Mouse (Mus musculus) ES-E14 (cell line): ENCODE data around the gene Gm42957. TPM values are rescaled to one million over a fixed set of nuclear protein-coding genes. Genes with fewer than 3 reads are reported as not detected.

Experiments
- DNase-seq: peaks from one replicate; pipeline ENCODE4 v3.0.0-alpha.2; 2013; ENCODE audit warnings: low read depth, low spot score
- H3K27ac ChIP-seq: 2 replicates; pipeline ENCODE4 v1.5.1; 2012; ENCODE audit warnings: low read depth, mild to moderate bottlenecking, low read length, moderate library complexity, mixed read lengths; ENCODE audit not compliant: poor library complexity, insufficient read depth, severe bottlenecking
- H3K36me3 ChIP-seq: 2 replicates; pipeline ENCODE4 v1.6.1; 2012; ENCODE audit warnings: mild to moderate bottlenecking, low read length, moderate library complexity, mixed read lengths; ENCODE audit not compliant: control insufficient read depth, poor library complexity, insufficient read depth, severe bottlenecking
- H3K4me1 ChIP-seq, 2 experiments: fragments of 150-350 bp in 1 of 2; sonication (generic) in 1 of 2; 2 replicates each; pipeline ENCODE4 v1.6.1; 2012; ENCODE audit warnings: low read length in 2 of 2, mild to moderate bottlenecking in 1 of 2, mixed read lengths in 1 of 2; ENCODE audit not compliant: control insufficient read depth in 2 of 2, insufficient read depth in 2 of 2, poor library complexity in 1 of 2
- H3K4me3 ChIP-seq, 2 experiments: fragments of 150-350 bp in 1 of 2; sonication (generic) in 1 of 2; 2 replicates each; pipeline ENCODE4 v1.5.1; 2012; ENCODE audit warnings: low read length in 2 of 2, low read depth in 1 of 2, mild to moderate bottlenecking in 1 of 2, mixed read lengths in 1 of 2; ENCODE audit not compliant: insufficient read depth in 1 of 2, poor library complexity in 1 of 2, severe bottlenecking in 1 of 2
- H3K9ac ChIP-seq: 2 replicates; pipeline ENCODE4 v1.6.1; 2012; ENCODE audit warnings: low read depth, mild to moderate bottlenecking, low read length, mixed read lengths; ENCODE audit not compliant: poor library complexity, insufficient read depth, severe bottlenecking
- H3K9me3 ChIP-seq: fragments of 150-350 bp; sonication (generic); 2 replicates; pipeline ENCODE4 v1.6.1; 2012; ENCODE audit warnings: low read depth, mild to moderate bottlenecking, low read length; ENCODE audit not compliant: control insufficient read depth, insufficient read depth
- CHD2 ChIP-seq: IDR thresholded peaks from 2 replicates; pipeline ENCODE4 v1.6.1; 2014; ENCODE audit warnings: mild to moderate bottlenecking, low read depth, low read length, inconsistent platforms
- HCFC1 ChIP-seq: IDR thresholded peaks from 2 replicates; pipeline ENCODE4 v1.6.1; 2012; ENCODE audit warnings: low read length, inconsistent platforms, borderline replicate concordance; ENCODE audit not compliant: insufficient read depth
- MAFK ChIP-seq: IDR thresholded peaks from 2 replicates; pipeline ENCODE4 v1.6.1; 2014; ENCODE audit warnings: mild to moderate bottlenecking, low read depth, low read length, inconsistent platforms; ENCODE audit not compliant: insufficient read depth
- ZC3H11A ChIP-seq: IDR thresholded peaks from 2 replicates; pipeline ENCODE4 v1.6.1; 2012; ENCODE audit warnings: low read depth, mild to moderate bottlenecking, inconsistent platforms, low read length, borderline replicate concordance
- ZNF384 ChIP-seq: IDR thresholded peaks from 2 replicates; pipeline ENCODE4 v1.6.1; 2012; ENCODE audit warnings: low read depth, low read length, inconsistent platforms
- in situ Hi-C, 2 experiments: fragments of 600-800 bp; cut with MboI; formaldehyde crosslinking; loops; one replicate each; pipeline ENCODE4 v1.15.1; 2025; ENCODE audit warnings: low sequenced_read_pairs in 2 of 2, inconsistent platforms in 1 of 2; ENCODE audit not compliant: unreplicated experiment in 2 of 2
- total RNA-seq: library from RNA; depleted of rRNA; stranded (reverse); fragments of 300-350 nt; gene quantifications from 2 replicates; pipeline ENCODE4 v1.2.3, GENCODE M21; 2012

Gene Gm42957
- total RNA-seq, 1 experiment, result 0.13 TPM

GRCm38 (mm10) chr3:96674442-96674841, 39.2 kb downstream of the Gm42957 start:
- no peaks in the 10 kb centered on the region for H3K36me3 ChIP-seq
- DNase-seq, result no peak
- H3K4me1 ChIP-seq, result peaks cover 30 to 31% of the 10 kb centered on the region in 2 experiments
- H3K9ac ChIP-seq, result peak overlapping the region; percentile 45; the same call in 1 of the 2 replicates
- H3K9me3 ChIP-seq, result no peaks in the 10 kb centered on the region
- H3K4me3 ChIP-seq, result no peak overlapping the region
- H3K27ac ChIP-seq, result peak overlapping the region; percentile 92
- in situ Hi-C loops, result no loop called here
- no peak for TF ChIP-seq ZNF384
- no peak for TF ChIP-seq ZC3H11A
- no peak for TF ChIP-seq CHD2
- no peak for TF ChIP-seq HCFC1
- no peak for TF ChIP-seq MAFK

DNA sequence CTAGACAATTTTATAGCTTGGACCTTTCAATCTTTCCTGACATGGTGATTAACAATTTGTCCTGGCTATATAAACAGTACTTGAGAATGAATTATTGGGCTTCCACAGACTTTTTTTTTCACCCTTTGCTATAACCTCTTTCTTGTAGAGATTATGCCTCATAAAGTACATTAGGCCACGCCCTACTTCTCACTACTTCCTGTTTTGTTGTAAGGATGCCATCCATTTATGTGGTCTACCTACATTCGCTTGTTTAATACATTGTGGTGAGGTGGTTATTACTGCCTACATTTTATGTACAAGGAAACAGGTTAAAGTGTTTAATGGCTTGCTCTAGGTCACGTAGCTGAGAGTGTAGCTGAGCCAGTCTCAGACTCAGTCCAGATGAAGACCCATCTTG, 39.9 kb downstream of the Gm42957 start:
- Histone ChIP-seq H3K36me3 (no peaks in the 10 kb centered on the region), H3K4me3 (peak overlapping the region in 1 of 2 experiments; percentile 18; a peak in 1 of 4 replicates), H3K27ac (peak overlapping the region; percentile 92; the same call in 1 of the 2 replicates), H3K4me1 (peaks cover 28 to 36% of the 10 kb centered on the region in 2 experiments), H3K9ac (no peak overlapping the region), H3K9me3 (no peaks in the 10 kb centered on the region)
- no peak for DNase-seq
- in situ Hi-C loops, result no loop called here
- TF ChIP-seq MAFK (no peak), HCFC1 (no peak), ZNF384 (no peak), ZC3H11A (no peak), CHD2 (no peak)

DNA sequence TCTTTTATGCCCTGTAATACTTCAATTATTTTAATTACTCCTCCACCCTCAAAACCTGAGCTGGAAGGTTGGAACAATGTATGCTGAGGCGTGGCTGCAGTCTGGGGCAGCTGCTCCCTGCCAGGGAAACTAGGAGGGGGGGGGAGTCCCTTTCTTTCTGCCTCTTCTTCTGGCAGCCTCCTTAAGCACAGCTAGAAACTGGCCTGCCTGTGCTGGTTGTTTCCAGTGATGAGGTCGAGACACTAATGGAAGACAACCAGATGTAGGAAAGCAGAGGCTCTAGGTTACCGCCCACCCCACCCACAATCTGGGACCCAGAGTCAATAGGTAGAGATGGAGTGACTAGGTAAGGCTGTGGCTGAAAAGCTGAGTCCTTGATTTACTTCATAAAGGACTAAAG, 40.4 kb downstream of the Gm42957 start:
- in situ Hi-C loops, result no loop called here

DNA sequence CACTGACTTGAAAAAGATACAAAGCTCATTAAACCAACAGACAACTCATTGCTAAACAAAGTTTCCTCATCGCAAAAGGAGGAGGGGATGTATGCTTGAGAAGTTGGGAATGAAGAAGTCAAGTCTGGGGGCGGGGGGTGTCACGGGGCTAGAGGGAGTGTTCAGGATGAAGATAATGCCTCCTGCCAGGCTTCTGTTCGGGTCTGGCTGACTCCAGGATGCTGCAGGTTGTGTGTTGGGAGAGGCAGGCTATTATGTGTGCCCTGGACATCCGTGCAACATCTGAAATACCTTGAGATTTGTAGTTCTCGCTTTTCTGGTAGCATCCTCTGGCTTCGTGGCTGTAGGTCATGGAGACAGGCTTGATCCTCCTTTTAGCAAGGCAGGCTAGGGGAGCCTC, 43.2 kb downstream of the Gm42957 start:
- DNase-seq, result no peak

More for the DNA sequence above, 40.4 kb downstream of the Gm42957 start:
- peak overlapping the region in 1 of 2 experiments; percentile 18; a peak in 1 of 4 replicates for H3K4me3 ChIP-seq
- no peak overlapping the region for H3K9ac ChIP-seq
- H3K9me3 ChIP-seq, result no peaks in the 10 kb centered on the region
- H3K4me1 ChIP-seq, result peaks cover 30 to 39% of the 10 kb centered on the region in 2 experiments
- H3K27ac ChIP-seq, result peak overlapping the region; percentile 92; the same call in 1 of the 2 replicates
- DNase-seq, result peak; percentile 88
- H3K36me3 ChIP-seq, result no peaks in the 10 kb centered on the region
- TF ChIP-seq MAFK (no peak), ZNF384 (no peak), HCFC1 (0 out of 2 replicates have a peak, but pooled peaks have one; percentile 4)

GRCm38 (mm10) chr3:96679159-96679674, 43.9 kb downstream of the Gm42957 start:
- in situ Hi-C loops, result no loop called here
- H3K4me1 ChIP-seq, result peaks cover 25 to 29% of the 10 kb centered on the region in 2 experiments
- no peak overlapping the region for H3K4me3 ChIP-seq
- DNase-seq, result no peak
- H3K36me3 ChIP-seq, result no peaks in the 10 kb centered on the region
- no peaks in the 10 kb centered on the region for H3K9me3 ChIP-seq
- H3K27ac ChIP-seq, result peak overlapping the region; percentile 90
- TF ChIP-seq CHD2 (no peak), HCFC1 (no peak), ZNF384 (no peak), MAFK (no peak), ZC3H11A (no peak)
- peak overlapping the region; percentile 18; the same call in 1 of the 2 replicates for H3K9ac ChIP-seq

More for the DNA sequence above, 43.2 kb downstream of the Gm42957 start:
- Histone ChIP-seq H3K36me3 (no peaks in the 10 kb centered on the region), H3K4me1 (peaks cover 31 to 35% of the 10 kb centered on the region in 2 experiments), H3K4me3 (no peak overlapping the region), H3K9ac (no peak overlapping the region; the same call in 1 of the 2 replicates), H3K9me3 (no peaks in the 10 kb centered on the region), H3K27ac (peak overlapping the region; percentile 90)
- no peak for TF ChIP-seq CHD2
- in situ Hi-C loops, result no loop called here
